Mouse (Mus musculus) embryo, embryonic 11.5 days (tissue): ENCODE measurements at regions not wholly inside any gene's neighbourhood (a gene's known extent, or its start where the extent isn't known, plus 50 kb on each side); places are given as distances from the start of the nearest gene placed in this dataset.

Experiments
- DNase-seq: peaks from one replicate; pipeline ENCODE4 v3.0.0-alpha.2; 2012; ENCODE audit warnings: low read depth, low spot score

DNA sequence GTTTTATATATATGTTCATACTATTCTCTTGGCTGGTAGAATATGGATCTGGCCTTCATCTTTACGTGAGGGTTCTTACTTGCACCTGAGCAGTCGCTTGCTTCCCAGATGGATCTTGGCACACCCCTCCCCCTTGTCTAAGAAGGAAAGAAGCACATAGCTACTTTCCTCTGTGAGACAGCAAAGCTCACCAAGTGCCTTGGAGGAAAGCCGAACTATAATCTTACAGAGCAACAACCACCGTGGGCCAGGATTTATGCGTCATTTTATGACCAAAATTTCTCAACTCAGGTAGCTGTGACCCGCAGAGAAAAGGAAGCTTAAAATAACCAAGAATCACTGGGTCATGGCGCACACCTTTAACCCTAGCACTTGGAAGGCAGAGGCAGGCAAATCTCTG lies 73.0 kb upstream of the Tspan2 start:
- no peak for DNase-seq

DNA sequence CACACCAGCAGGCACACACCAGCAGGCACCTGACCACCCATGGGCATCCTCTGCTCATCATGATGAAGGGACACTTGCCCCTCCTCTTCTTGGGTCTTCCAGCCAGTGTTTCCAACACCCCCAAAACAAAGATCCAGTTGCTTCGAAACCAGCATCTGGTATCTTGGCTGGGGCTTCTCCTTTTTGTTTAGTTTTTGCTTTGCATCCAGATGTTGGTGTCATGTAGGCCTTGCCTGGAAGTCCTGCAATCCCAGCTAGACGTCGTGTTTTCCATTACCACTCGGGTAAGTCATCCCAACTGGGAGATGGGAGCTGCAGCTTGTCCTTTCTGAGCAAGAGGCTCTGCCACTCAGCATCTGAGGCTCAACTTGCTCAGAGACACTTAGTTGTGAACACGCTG lies 70.6 kb upstream of the Tspan2 start:
- no peak for DNase-seq

GRCm38 (mm10) chr3:102664665-102665190 lies 69.6 kb upstream of the Tspan2 start:
- DNase-seq: no peak

DNA sequence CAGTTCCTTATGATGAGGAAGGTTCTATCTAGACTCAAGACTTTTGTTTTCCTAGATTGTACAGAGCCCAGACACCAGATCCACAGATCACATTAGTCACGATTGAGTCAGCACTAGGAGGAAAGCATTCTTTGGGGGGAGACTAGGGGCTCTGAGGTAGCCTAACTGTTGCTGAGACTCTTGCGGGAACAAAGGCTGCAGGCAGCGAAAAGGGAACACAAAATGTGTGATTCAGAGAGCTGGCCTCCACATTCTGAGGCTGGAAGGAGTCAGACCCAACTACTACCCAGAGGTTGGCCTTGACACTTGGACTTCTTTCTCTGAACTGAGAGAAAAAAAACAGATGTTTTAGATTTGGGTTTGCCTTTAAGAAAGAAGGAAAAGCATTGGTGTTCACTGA lies 66.5 kb upstream of the Tspan2 start:
- DNase-seq: no peak

DNA sequence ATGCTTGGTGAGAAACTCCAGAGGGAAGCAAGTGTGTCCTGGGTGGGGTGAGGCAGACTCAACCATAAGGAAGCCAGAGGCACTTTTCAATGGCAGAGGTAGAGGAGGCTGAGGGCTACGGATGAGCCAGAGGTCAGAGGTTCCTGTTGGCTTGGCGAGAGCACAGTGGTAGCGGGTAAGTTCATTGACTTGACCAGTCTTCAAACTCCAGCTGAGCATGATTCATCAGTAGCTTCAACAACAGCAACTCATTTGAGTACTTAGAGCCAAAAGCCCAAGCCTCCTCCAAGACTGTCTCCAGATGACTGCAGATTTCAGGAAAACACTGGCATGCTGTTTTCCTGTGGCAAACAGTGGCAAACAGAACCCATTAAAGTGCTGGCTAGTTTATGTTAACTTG lies 65.8 kb upstream of the Tspan2 start:
- no peak for DNase-seq

DNA sequence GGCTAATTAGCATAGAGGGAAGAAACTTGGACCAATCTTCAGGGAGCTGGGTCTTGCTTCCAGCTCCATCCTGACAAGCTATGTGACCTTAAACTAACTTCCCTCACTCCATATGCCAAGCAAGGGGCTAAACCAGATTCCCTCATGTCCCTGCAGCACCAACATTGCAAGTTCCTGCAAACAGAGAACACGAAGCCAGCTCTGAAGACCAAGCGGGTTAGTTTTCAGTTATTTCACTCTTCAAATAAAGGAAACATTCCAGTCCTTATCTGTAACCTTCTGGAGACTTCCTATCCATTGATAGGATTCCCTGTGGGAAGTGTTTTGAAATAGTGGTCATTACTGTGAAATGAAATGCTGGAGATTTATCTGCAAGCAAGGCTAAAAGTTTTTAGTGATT lies 64.4 kb upstream of the Tspan2 start:
- DNase-seq: no peak

DNA sequence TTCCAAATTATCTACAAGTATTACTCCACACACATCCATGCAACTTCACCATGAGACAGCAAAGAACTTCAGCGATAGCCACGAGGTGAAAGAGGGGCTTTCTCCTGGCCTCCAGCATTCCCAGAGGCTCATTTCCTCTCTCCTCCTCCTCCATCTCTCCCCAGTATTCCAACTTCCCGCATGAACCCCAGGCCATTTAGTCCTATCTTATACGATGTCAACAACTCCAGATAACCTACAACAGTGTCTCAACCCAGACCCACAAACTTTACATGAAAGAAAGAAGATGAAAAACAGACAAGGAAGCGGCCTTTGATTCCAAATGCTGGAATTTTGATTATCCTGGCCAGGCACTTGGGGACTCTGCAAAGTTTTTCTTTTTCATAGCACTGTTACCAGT lies 63.8 kb upstream of the Tspan2 start:
- no peak for DNase-seq

GRCm38 (mm10) chr3:102670972-102671371 lies 63.4 kb upstream of the Tspan2 start:
- DNase-seq: no peak

DNA sequence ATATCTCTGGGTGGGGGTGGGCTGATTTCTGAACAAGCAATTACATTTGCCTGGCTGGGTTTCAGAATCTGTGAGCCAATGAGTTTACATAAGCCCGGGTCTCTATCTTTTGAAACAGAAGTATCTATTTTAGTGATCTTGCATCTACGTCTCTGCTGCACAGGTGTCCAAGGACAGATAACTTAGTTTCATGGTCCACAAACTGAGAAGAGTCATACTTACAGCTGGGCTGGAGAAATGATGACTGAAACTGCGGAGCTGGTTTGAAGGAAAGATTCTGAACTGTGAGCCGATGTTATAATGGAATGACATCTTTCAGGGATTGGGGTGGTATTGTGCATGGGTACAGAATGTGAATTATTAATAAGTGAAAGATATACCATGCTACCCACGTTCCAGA lies 60.8 kb upstream of the Tspan2 start:
- no peak for DNase-seq

DNA sequence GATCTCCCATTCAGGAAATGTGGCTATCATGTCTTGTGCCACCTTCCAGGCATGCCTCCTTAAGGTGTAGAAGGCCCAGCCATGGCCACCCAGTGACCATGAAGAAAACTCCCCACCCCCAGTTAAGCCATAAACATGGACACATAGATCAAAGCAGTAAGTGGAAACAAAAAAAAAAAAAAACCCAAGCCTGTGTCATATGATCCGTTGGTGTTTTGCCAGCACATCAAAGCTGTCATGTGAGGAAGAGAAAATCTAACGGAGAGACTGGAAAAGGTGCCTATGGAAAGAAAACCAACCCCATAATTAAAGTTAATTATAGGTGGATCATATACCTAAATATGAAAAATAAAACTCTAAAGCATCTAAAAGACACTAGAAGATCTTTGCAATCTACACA lies 60.3 kb upstream of the Tspan2 start:
- DNase-seq: no peak

DNA sequence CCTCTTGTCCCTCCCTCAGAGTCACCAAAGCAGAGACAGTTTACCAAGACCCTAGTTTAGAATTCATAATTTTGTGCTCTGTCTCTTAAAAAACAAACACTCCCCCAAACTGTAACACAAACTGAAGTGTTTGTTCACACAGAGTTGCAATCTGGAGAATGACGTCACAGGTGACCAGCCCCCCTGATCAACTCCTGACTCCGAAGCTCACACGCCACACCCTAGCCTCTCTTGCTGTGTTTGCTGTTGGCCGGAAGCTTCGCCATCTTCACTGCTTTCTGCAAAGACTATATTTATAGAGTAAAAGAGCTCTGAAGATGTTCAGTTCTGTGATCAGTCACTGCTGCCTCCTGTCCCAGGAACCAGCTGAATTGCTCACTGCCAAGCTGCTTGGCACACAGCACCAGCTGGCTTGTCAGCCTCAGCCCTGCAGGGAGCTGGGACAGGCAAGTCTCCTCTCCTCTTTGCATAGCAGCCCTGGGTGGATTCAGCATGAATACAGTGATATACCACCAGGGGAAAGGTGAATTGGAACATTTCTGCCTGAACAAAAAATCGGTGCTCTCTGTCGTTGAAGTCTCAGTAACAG lies 57.3 kb upstream of the Tspan2 start:
- DNase-seq: no peak

DNA sequence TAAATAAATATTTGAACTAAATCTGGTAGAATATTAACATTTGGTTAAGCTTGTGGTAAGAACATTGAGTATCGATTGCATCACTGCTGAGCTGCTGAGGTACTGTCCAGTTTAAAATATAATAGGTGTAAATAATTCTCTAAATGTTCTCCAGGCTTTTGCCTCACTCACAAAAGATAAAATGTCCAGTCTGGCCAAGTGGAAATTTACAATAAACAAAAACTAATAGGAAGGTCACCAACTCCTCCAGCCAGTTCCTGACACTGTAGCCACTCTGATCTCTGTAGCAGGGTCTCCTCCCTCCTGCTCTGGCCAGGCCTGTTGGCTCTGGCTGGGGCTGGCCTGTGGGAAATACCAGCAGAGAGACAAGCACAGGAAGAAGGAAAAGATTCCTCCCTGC lies 55.8 kb upstream of the Tspan2 start:
- no peak for DNase-seq

DNA sequence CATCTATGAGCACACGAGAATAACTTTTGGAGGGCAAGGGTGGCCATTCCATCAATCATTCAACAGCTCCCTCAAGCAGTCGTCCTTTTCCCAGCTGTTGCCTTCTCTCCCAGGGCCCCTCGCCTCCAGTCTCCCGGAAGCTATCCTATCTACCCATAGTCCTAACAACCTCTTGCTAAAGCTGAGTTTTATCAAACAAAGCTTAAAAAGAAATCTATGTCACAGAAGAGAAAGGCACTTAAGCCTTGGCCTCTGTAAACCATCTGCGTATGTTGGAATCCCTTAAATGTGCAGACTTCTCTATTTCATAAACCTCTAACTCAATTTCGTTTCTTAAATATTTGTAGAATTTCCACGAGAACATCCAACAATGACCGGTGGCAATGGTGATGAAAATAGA lies 51.9 kb upstream of the Tspan2 start:
- no peak for DNase-seq

DNA sequence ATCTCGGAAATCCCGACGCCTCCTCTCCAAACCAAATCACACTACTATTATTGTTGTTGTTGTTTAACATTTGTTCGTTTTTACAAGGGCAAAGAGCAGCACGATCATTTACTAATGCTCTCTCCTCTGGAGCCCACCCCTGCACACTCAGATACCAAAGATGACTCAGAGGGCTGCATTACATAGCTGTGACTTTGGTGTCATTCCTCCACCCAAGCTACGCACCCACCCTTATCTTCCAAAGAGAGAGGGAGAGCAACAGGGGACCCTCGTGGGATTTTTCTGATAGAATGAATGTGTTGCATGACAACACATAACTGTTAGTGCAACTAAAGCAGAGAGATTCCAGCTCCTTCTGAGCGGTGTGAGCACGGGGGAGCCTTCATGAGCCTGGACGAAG lies 50.8 kb upstream of the Tspan2 start:
- no peak for DNase-seq
